Comparison of ENCODE assay signal across 22 mouse cellular contexts in genomic region chr5:123379504-123379931, GRCm38 (mm10). TPM values are rescaled to one million over a fixed set of nuclear protein-coding genes. Genes with fewer than 3 reads are reported as not detected.
DNase-seq lines count a peak whose midpoint lies in the region; ATAC-seq and TF ChIP-seq lines count a peak whose summit lies in the region.
"Had no signal": no experiment of that assay in that cellular context is flagged by ENCODE, and none has a peak within 500 bp of the region (broad histone marks: within the 10 kb centered on the region; RNA-seq: fewer than 3 reads in every experiment).

No protein-coding gene starts in this region.

- no peak overlapping the region for H3K4me2 ChIP-seq in kidney, embryonic 14.5 days (replicated peaks; ENCODE audit: low read depth, low read length)
- H3K4me2 ChIP-seq: embryonic facial prominence, embryonic 15.5 days; forebrain, embryonic 15.5 days; heart, embryonic 13.5 days; hindbrain, embryonic 12.5 days had no signal

- peaks cover 5% of the 10 kb centered on the region for H3K36me3 ChIP-seq in kidney, embryonic 14.5 days (ENCODE audit: control insufficient read depth, insufficient read depth, low read length)
- no peaks in the 10 kb centered on the region for H3K36me3 ChIP-seq in spleen, adult 2 months (ENCODE audit: control insufficient read depth, insufficient read depth, low read length)
- H3K36me3 ChIP-seq in splenic B cell, adult 2 months (ENCODE audit: control insufficient read depth, insufficient read depth, low read length, poor library complexity, severe bottlenecking): no peaks in the 10 kb centered on the region

- H3K27me3 ChIP-seq in kidney, embryonic 14.5 days (ENCODE audit: control insufficient read depth, insufficient read depth, low read length): no peaks in the 10 kb centered on the region
- no peaks in the 10 kb centered on the region for H3K27me3 ChIP-seq in spleen, adult 2 months (ENCODE audit: control insufficient read depth, insufficient read depth, low read length)
- no peaks in the 10 kb centered on the region for H3K27me3 ChIP-seq in splenic B cell, adult 2 months (ENCODE audit: control insufficient read depth, insufficient read depth, low read length, poor library complexity, severe bottlenecking)
- H3K27me3 ChIP-seq: embryonic facial prominence, embryonic 15.5 days; forebrain, embryonic 15.5 days; hindbrain, embryonic 12.5 days; Patski had no signal

- peak overlapping the region; percentile 15; the same call in 1 of the 2 replicates for H3K27ac ChIP-seq in kidney, embryonic 14.5 days (ENCODE audit: low read depth, low read length)
- H3K27ac ChIP-seq in spleen, adult 2 months (ENCODE audit: insufficient read depth, low read length): peak overlapping the region; percentile 73
- H3K27ac ChIP-seq: embryonic facial prominence, embryonic 15.5 days; forebrain, embryonic 15.5 days; heart, embryonic 13.5 days; hindbrain, embryonic 12.5 days had no signal

- 21% methylated on average over 5 of the region's 5 CpGs for WGBS in kidney, embryonic 14.5 days
- WGBS in spleen, adult 2 months: 7% methylated on average over 5 of the region's 5 CpGs

- no peak overlapping the region for H3K9ac ChIP-seq in kidney, embryonic 14.5 days (ENCODE audit: low read depth, low read length)
- H3K9ac ChIP-seq: embryonic facial prominence, embryonic 15.5 days; forebrain, embryonic 15.5 days; heart, embryonic 13.5 days; hindbrain, embryonic 12.5 days had no signal

- ATAC-seq in kidney, embryonic 14.5 days (ENCODE audit: low FRiP score, low TSS enrichment): no peak
- ATAC-seq: activated CD4-positive, CD25-positive, alpha-beta regulatory T cell, adult 4 months; forebrain, embryonic 15.5 days; hindbrain, embryonic 16.5 days; Patski had no signal

- intact Hi-C loops in heart, postnatal 36 days (cut with DNase I): no loop called here

- peaks cover 24% of the 10 kb centered on the region for H3K4me1 ChIP-seq in kidney, embryonic 14.5 days (ENCODE audit: control insufficient read depth, insufficient read depth, low read length)
- H3K4me1 ChIP-seq in spleen, adult 2 months (ENCODE audit: control insufficient read depth, insufficient read depth, insufficient read length): peaks cover 20% of the 10 kb centered on the region; the same call in 1 of the 2 replicates

- no peak for TF ChIP-seq POLR2A in spleen, adult 2 months (IDR thresholded peaks at IDR 0.05; ENCODE audit: low read depth, low read length)

- no peak for DNase-seq in kidney, adult 8-10 months
- peak in 1 of 2 experiments; percentile 31 for DNase-seq in spleen, adult 2 months (ENCODE audit: low read depth in 1 of 2, low spot score in 2 of 2)
- DNase-seq in spleen, postnatal 10 days (ENCODE audit: low spot score in 2 of 2): no peak
- DNase-seq in B cell, adult 2 months: peak; percentile 61
- peak; percentile 61 for DNase-seq in splenic B cell, adult 2 months (ENCODE audit: low read depth, low spot score)
- no peak for DNase-seq in heart, postnatal 36 days
- DNase-seq: adrenal gland, postnatal 14 days; cerebellum, adult 11-12 months; cerebellum, adult 9-11 months; cerebellum, postnatal 36 days; gastrocnemius, postnatal 36 days; heart, adult 11 months; heart, postnatal 4 days had no signal

- no peak for TF ChIP-seq CTCF in spleen, adult 2 months (IDR thresholded peaks at IDR 0.05; ENCODE audit: extremely low read depth, insufficient read depth, insufficient read length, insufficient replicate concordance)

- no peak overlapping the region for H3K4me3 ChIP-seq in kidney, embryonic 14.5 days (ENCODE audit: low read length)
- no peak overlapping the region for H3K4me3 ChIP-seq in spleen, adult 2 months (ENCODE audit: extremely low read depth, insufficient read depth, insufficient read length)
- H3K4me3 ChIP-seq: embryonic facial prominence, embryonic 15.5 days; erythroblast, embryonic 14.5 days; forebrain, embryonic 15.5 days; heart, embryonic 13.5 days; hindbrain, embryonic 12.5 days had no signal

- H3K9me3 ChIP-seq in kidney, embryonic 14.5 days (ENCODE audit: control insufficient read depth, low read length): no peaks in the 10 kb centered on the region
- H3K9me3 ChIP-seq: embryonic facial prominence, embryonic 15.5 days; forebrain, embryonic 15.5 days; heart, embryonic 13.5 days; hindbrain, embryonic 12.5 days had no signal

RNA-seq across cellular contexts. Expression of gene Mlxip, which starts 15.1 kb away (rescaled TPM):
- 13.4 and 26.6 TPM in 2 replicates for polyA plus RNA-seq in kidney, embryonic 14.5 days (2014; fragmentation: Nextera tagmentation; extraction: Ambion mirVana)
- 87.1 and 113 TPM in 2 replicates for polyA plus RNA-seq in spleen, adult 2 months (2012; rRNA removed)
- total RNA-seq in heart, postnatal 36 days (2021): 10 to 100 TPM; 30.4 to 31.8 TPM

RNA-seq across cellular contexts. Expression of gene Bcl7a, which starts 35.9 kb away (rescaled TPM):
- polyA plus RNA-seq in kidney, embryonic 14.5 days (2014; fragmentation: Nextera tagmentation; extraction: Ambion mirVana): 39.4 and 43.2 TPM in 2 replicates
- 12.4 and 12.8 TPM in 2 replicates for polyA plus RNA-seq in spleen, adult 2 months (2012; rRNA removed)
- total RNA-seq in heart, postnatal 36 days (2021): 10 to 100 TPM in 1 of 2 experiments, 1 to 10 TPM in 1; 7.1 to 12.3 TPM

Comparison
In these comparisons a context has a peak if more than half of its experiments do, and no peak if none do; other contexts are left out.
1. DNase-seq: peak in B cell, adult 2 months (2 of 2) and splenic B cell, adult 2 months (single experiment); none in kidney, adult 8-10 months (0 of 2), spleen, postnatal 10 days (0 of 2) and heart, postnatal 36 days (0 of 2).